Mouse (Mus musculus) embryonic fibroblast, embryonic 13.5 days (primary cell): ENCODE measurements at regions not wholly inside any gene's neighbourhood (a gene's known extent, or its start where the extent isn't known, plus 50 kb on each side); places are given as distances from the start of the nearest gene placed in this dataset.

Experiments used
- CTCF ChIP-seq: IDR thresholded peaks from 2 replicates; pipeline ENCODE4 v1.5.1; 2011; ENCODE audit warnings: mild to moderate bottlenecking, control low read depth, low read length, moderate library complexity, borderline replicate concordance; ENCODE audit not compliant: insufficient read depth
- POLR2A ChIP-seq: IDR thresholded peaks from 2 replicates; pipeline ENCODE4 v1.6.1; 2011; ENCODE audit warnings: low read depth, mild to moderate bottlenecking, control low read depth, low read length, moderate library complexity

DNA sequence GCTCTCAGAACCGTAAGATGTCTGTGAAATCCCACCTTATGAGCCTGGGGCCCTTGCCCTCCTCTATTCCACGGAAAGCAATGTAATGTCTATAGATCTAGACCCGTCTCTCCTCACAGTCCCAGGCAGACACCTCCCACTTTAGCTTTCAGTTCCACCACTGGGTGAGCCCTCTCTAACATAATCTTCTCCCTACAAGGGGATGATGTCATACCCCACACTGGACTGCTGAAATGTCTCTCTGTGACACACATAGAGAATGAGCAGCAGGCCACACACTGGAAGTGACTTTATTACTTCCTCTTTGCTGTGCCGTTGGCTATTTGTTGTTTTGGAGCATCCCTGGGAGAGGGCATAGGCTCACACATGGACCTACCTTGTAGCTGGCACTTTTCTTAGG lies 210.3 kb upstream of the Camk1g start:
- TF ChIP-seq POLR2A (no peak), CTCF (no peak)
